Mouse (Mus musculus): Measurements from ENCODE around the gene Jun. TPM values are rescaled to one million over a fixed set of nuclear protein-coding genes. Genes with fewer than 3 reads are reported as not detected.
A peak's percentile ranks its signal among the peaks of the same experiment; 100 is the strongest.

The Jun gene
- total RNA-seq, 2 experiments from 2014 or later: 48.6 to 79.9 TPM

- intact Hi-C loops (cut with DNase I): no loop called here
- no peak for DNase-seq (ENCODE audit: low spot score in 2 of 2)
Observed at GRCm38 (mm10) chr4:95048021-95048730, 3.8 kb downstream of the Jun start.

- intact Hi-C loops (cut with DNase I): no loop called here
- no peak for DNase-seq (ENCODE audit: low spot score in 2 of 2)
Observed at GRCm38 (mm10) chr4:95045133-95045532, 6.9 kb downstream of the Jun start.

- intact Hi-C loops (cut with DNase I): no loop called here
- DNase-seq (ENCODE audit: low spot score in 2 of 2): no peak
Observed at GRCm38 (mm10) chr4:95044721-95045120, 7.3 kb downstream of the Jun start.

GRCm38 (mm10) chr4:95038024-95038423 is 14.0 kb downstream of the Jun start:
- DNase-seq (ENCODE audit: low spot score in 2 of 2): no peak
- intact Hi-C loops (cut with DNase I): no loop called here

- intact Hi-C loops (cut with DNase I): no loop called here
- no peak for DNase-seq (ENCODE audit: low spot score in 2 of 2)
Observed at GRCm38 (mm10) chr4:95031158-95031557, 20.9 kb downstream of the Jun start.

GRCm38 (mm10) chr4:95025847-95026600 is 26.0 kb downstream of the Jun start:
- intact Hi-C loops (cut with DNase I): no loop called here

GRCm38 (mm10) chr4:95023350-95023953 is 28.6 kb downstream of the Jun start:
- intact Hi-C loops (cut with DNase I): no loop called here
- DNase-seq (ENCODE audit: low spot score in 2 of 2): peak in 1 of 2 experiments; percentile 5

More at GRCm38 (mm10) chr4:95025847-95026600, 26.0 kb downstream of the Jun start:
- DNase-seq (ENCODE audit: low spot score in 2 of 2): no peak

- intact Hi-C loops (cut with DNase I): no loop called here
- no peak for DNase-seq (ENCODE audit: low spot score in 2 of 2)
Observed at GRCm38 (mm10) chr4:95021649-95022637, 30.1 kb downstream of the Jun start.

- intact Hi-C loops (cut with DNase I): no loop called here
Observed at GRCm38 (mm10) chr4:95020201-95020600, 31.8 kb downstream of the Jun start.

GRCm38 (mm10) chr4:95018221-95018620 is 33.8 kb downstream of the Jun start:
- intact Hi-C loops (cut with DNase I): no loop called here
- DNase-seq (ENCODE audit: low spot score in 2 of 2): no peak

More at GRCm38 (mm10) chr4:95020201-95020600, 31.8 kb downstream of the Jun start:
- no peak for DNase-seq (ENCODE audit: low spot score in 2 of 2)

GRCm38 (mm10) chr4:95012706-95013105 is 39.3 kb downstream of the Jun start:
- intact Hi-C loops (cut with DNase I): no loop called here
- no peak for DNase-seq (ENCODE audit: low spot score in 2 of 2)

GRCm38 (mm10) chr4:95012256-95012655 is 39.8 kb downstream of the Jun start:
- DNase-seq (ENCODE audit: low spot score in 2 of 2): no peak
- intact Hi-C loops (cut with DNase I): no loop called here

- intact Hi-C loops (cut with DNase I): loop anchor here (1.0 to 2.0 kb wide), 2 partner anchors 42 to 863 kb away; no protein-coding TSS in a partner anchor
- peak; percentile 55 to 77 for DNase-seq (ENCODE audit: low spot score in 2 of 2)
Observed at GRCm38 (mm10) chr4:95008175-95009057, 43.6 kb downstream of the Jun start.

GRCm38 (mm10) chr4:95007759-95008158 is 44.3 kb downstream of the Jun start:
- no peak for DNase-seq (ENCODE audit: low spot score in 2 of 2)
- intact Hi-C loops (cut with DNase I): loop anchor here (1.0 to 2.0 kb wide), 3 partner anchors 43 to 919 kb away; no protein-coding TSS in a partner anchor

GRCm38 (mm10) chr4:95005251-95005830 is 46.7 kb downstream of the Jun start:
- DNase-seq (ENCODE audit: low spot score in 2 of 2): no peak
- intact Hi-C loops (cut with DNase I): no loop called here

- DNase-seq (ENCODE audit: low spot score in 2 of 2): no peak
- intact Hi-C loops (cut with DNase I): no loop called here
Observed at GRCm38 (mm10) chr4:95001043-95001775, 50.8 kb downstream of the Jun start.

GRCm38 (mm10) chr4:95000147-95000546 is 51.9 kb downstream of the Jun start:
- intact Hi-C loops (cut with DNase I): no loop called here
- no peak for DNase-seq (ENCODE audit: low spot score in 2 of 2)
